Mouse (Mus musculus) midbrain, embryonic 14.5 days (tissue): Measurements from ENCODE around the gene Dlec1. TPM values are rescaled to one million over a fixed set of nuclear protein-coding genes. Genes with fewer than 3 reads are reported as not detected.

Experiments
- ATAC-seq: fragments of 200-750 bp; cut with Nextera tagmentation; 2 replicates; pipeline ENCODE4 v1.8.0; 2017; ENCODE audit warnings: moderate number of reproducible peaks, moderate library complexity; ENCODE audit not compliant: low FRiP score, low TSS enrichment
- DNase-seq: peaks from one replicate; pipeline ENCODE4 v3.0.0-alpha.2; 2015
- H3K27ac ChIP-seq: fragments of 300-500 bp; sonication (generic); replicated peaks from 2 replicates; pipeline ENCODE4 v1.5.1; 2014; ENCODE audit warnings: mild to moderate bottlenecking, low read depth, low read length, moderate library complexity
- H3K27me3 ChIP-seq: fragments of 300-500 bp; sonication (generic); 2 replicates; pipeline ENCODE4 v1.6.1; 2014; ENCODE audit warnings: low read length, control low read depth, mixed read lengths; ENCODE audit not compliant: control insufficient read depth, insufficient read depth
- H3K36me3 ChIP-seq: fragments of 300-500 bp; sonication (generic); 2 replicates; pipeline ENCODE4 v1.6.1; 2014; ENCODE audit warnings: low read length, control low read depth; ENCODE audit not compliant: control insufficient read depth, insufficient read depth
- H3K4me1 ChIP-seq: fragments of 300-500 bp; sonication (generic); 2 replicates; pipeline ENCODE4 v1.6.1; 2014; ENCODE audit warnings: mild to moderate bottlenecking, antibody characterized with exemption, low read length, control low read depth; ENCODE audit not compliant: control insufficient read depth, insufficient read depth
- H3K4me2 ChIP-seq: fragments of 300-500 bp; sonication (generic); 2 replicates; pipeline ENCODE4 v1.6.1; 2014; ENCODE audit warnings: mild to moderate bottlenecking, low read length, moderate library complexity
- H3K4me3 ChIP-seq: fragments of 300-500 bp; sonication (generic); replicated peaks from 2 replicates; pipeline ENCODE4 v1.5.1; 2014; ENCODE audit warnings: low read depth, low read length
- H3K9ac ChIP-seq: fragments of 300-500 bp; sonication (generic); replicated peaks from 2 replicates; pipeline ENCODE4 v1.6.1; 2014; ENCODE audit warnings: mild to moderate bottlenecking, low read length, moderate library complexity
- H3K9me3 ChIP-seq: fragments of 300-500 bp; sonication (generic); 2 replicates; pipeline ENCODE4 v1.6.1; 2016; ENCODE audit warnings: low read length, control low read depth, mixed read lengths; ENCODE audit not compliant: control insufficient read depth
- WGBS: fragments of 180-500 bp; shearing (Covaris S2); extraction: QIAGEN DNeasy Blood & Tissue Kit; methylation state at CpG from one replicate; pipeline ENCODE4 v1.1.7; 2014; 5-methylcytosine and 5-hydroxymethylcytosine counted together
- polyA plus RNA-seq: library from polyadenylated mRNA; unstranded; fragments of >200 nt; fragmentation: Nextera tagmentation; extraction: Ambion mirVana; gene quantifications from 2 replicates; pipeline ENCODE4 v1.2.1, GENCODE M21; 2014

Dlec1 gene
- polyA plus RNA-seq, 1 experiment from 2014 or later, result 1.2 TPM

DNA sequence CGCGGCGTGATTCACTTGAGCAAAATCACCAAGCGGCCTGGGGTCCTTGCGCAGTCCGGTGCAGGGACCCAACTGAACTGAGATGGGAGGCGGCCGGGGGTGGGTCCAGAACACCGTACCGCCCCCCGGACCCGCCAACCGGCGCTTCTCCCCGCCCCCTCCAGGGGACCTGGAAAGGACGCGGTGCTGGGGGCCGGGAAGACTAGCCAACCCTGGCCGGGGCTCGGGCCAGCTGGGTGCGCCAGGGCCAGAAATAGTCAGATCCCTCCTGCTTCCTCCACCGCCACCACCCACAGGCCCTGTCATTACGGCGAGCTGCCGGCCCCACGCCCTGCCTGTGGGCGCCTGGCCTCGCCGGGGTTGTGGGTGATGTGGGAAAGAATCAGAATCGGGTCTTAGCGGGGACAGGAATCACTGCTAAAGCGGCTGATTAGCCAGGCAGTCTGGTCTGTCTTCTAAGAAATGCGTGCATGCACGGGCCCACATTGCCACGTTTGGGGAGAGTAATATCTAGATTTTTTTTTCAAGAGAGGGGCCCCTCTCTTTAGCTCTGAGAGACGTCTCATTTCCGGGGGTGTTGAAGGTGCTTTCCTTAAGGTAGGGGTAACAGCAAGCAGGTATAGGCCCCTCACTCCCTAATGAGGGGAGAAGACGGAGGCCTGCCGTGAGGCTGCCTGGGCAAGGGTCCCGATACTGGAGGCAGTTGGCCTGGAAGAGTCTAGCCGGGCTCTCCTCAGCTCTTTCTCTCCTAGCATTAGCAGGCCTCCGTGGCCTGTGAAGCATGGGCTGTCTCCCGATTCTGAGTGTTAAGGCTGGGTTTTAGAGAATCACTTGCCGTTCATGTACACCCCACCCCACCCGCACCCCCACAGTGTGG, 8.6 kb upstream of the Dlec1 start, which contains the start of gene Plcd1:
TSS of gene Plcd1 (minus strand) at position 84 of the 877 bp plus-strand sequence.
- Histone ChIP-seq H3K36me3 (no peaks in the 10 kb centered on the region), H3K9me3 (no peaks in the 10 kb centered on the region), H3K27ac (0 out of 2 replicates have a peak within 1 kb of the TSS, but pooled peaks have one; percentile 32), H3K4me1 (peaks cover 12% of the 10 kb centered on the region), H3K27me3 (0 out of 2 replicates have a peak, but pooled peaks cover 3% of the 10 kb centered on the region), H3K9ac (peak within 1 kb of the TSS; percentile 58), H3K4me3 (peak within 1 kb of the TSS; percentile 45), H3K4me2 (peak within 1 kb of the TSS; percentile 73)
- DNase-seq (peak; percentile 78), ATAC-seq (peak; percentile 56; the same call in 1 of the 2 replicates)
- WGBS, result 8% methylated on average over 44 of the region's 45 CpGs

DNA sequence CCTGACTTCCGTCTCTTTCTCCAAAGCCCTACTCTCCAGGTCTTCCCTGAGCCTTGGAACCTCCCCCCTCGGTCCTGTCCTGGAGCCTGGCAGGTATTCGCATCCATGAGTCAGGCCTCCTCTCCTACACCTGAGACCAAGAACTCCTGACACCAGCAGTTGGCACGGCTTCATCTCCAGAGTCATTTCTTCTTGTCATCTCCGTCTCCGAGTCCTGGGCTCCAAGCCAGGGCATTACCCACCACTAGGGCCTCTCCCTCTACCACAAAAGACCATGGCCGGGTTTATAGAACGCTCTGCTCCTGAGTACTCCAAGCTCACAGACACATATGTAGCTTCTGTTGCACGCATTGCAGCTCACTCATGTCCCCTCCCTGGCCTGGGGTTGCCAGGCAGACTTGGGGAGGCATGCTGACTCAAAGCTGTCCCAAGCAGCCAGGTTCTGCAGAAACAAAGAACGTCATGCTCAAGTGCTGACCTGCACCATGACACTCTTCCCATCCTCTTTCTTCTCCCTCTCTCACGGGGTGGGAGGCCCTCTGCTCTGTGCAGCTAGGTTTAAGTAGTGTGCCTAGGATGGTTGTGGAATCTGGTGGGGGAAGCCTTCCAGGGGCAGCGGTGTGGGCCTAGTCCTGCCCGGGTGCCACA, 7.7 kb upstream of the Dlec1 start:
- DNase-seq, result peak; percentile 29
- H3K27ac ChIP-seq, result 0 out of 2 replicates have a peak overlapping the region, but pooled peaks have one; percentile 32

DNA sequence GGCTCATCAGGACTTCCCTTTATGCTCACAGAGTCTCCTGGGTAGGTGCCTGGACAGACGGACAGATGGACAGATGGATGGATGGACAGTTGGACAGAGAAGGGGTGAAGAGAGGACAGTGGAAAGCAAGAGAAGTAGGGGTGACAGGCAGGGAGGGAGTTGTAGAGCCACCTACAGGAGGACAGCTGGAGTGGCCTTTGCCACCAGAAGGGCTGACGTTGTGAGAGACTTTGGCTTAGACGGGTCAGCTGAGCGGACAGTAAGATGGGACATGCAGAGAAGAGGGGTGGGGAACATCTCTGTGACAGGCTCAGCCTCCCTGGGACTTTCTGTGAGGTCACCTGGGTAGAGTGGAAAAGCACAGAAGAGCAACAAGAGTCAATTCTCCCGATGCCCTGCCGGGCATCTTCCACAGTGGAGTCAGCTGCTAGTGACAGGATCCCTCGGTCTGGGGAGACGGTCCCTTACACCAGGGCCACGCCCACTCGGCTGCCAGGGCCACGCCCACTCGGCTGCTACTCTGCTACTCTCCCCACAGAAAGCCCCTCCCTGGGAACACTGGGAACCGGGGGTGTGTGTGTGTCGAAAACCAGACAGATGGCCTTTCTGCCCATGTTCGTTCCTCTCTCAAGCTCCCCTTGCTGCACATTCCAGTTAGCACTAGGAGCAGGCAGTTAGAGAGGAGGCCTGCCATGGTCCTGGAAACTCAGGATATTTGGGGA, 1.9 kb upstream of the Dlec1 start:
- H3K27me3 ChIP-seq, result 0 out of 2 replicates have a peak, but pooled peaks cover 4% of the 10 kb centered on the region
- H3K4me2 ChIP-seq, result no peak overlapping the region
- H3K9ac ChIP-seq, result no peak overlapping the region
- ATAC-seq (no peak), DNase-seq (peak; percentile 35)
- no peak overlapping the region for H3K4me3 ChIP-seq
- H3K36me3 ChIP-seq, result no peaks in the 10 kb centered on the region
- H3K4me1 ChIP-seq, result 0 out of 2 replicates have a peak, but pooled peaks cover 6% of the 10 kb centered on the region
- H3K9me3 ChIP-seq, result no peaks in the 10 kb centered on the region
- H3K27ac ChIP-seq, result no peak overlapping the region
- WGBS, result 15% methylated on average over 15 of the region's 15 CpGs

More for the DNA sequence above, 7.7 kb upstream of the Dlec1 start:
- ATAC-seq, result no peak
- H3K36me3 ChIP-seq, result no peaks in the 10 kb centered on the region
- H3K4me3 ChIP-seq, result no peak overlapping the region
- 63% methylated on average over 13 of the region's 13 CpGs for WGBS
- no peak overlapping the region for H3K9ac ChIP-seq
- H3K4me1 ChIP-seq, result peaks cover 12% of the 10 kb centered on the region; the same call in 1 of the 2 replicates
- 0 out of 2 replicates have a peak, but pooled peaks cover 3% of the 10 kb centered on the region for H3K27me3 ChIP-seq
- H3K9me3 ChIP-seq, result no peaks in the 10 kb centered on the region
- no peak overlapping the region for H3K4me2 ChIP-seq

DNA sequence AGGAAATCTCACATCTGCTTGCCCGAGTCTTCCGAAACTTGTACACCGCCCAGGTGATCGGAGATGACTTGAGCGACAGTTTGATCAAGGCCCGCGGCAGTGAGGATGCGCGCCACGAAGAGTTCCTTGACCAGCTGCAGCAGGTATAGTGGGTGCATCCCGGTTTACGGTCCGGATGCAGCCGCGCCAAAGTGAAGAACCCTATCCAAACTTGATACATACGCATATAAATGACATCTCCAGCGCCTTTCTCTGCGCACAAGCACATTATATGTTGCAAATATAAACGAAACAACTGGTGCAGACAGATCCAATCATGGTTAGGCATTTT, 470 bp downstream of the Dlec1 start:
- DNase-seq (no peak), ATAC-seq (peak; percentile 12; the same call in 1 of the 2 replicates)
- peak overlapping the region; percentile 45; the same call in 1 of the 2 replicates for H3K9ac ChIP-seq
- 3% methylated on average over 19 of the region's 19 CpGs for WGBS
- H3K36me3 ChIP-seq, result no peaks in the 10 kb centered on the region
- 0 out of 2 replicates have a peak, but pooled peaks cover 6% of the 10 kb centered on the region for H3K4me1 ChIP-seq
- H3K4me2 ChIP-seq, result peak overlapping the region; percentile 70
- peak overlapping the region; percentile 64 for H3K4me3 ChIP-seq
- H3K27ac ChIP-seq, result no peak overlapping the region
- 0 out of 2 replicates have a peak, but pooled peaks cover 4% of the 10 kb centered on the region for H3K27me3 ChIP-seq
- no peaks in the 10 kb centered on the region for H3K9me3 ChIP-seq

DNA sequence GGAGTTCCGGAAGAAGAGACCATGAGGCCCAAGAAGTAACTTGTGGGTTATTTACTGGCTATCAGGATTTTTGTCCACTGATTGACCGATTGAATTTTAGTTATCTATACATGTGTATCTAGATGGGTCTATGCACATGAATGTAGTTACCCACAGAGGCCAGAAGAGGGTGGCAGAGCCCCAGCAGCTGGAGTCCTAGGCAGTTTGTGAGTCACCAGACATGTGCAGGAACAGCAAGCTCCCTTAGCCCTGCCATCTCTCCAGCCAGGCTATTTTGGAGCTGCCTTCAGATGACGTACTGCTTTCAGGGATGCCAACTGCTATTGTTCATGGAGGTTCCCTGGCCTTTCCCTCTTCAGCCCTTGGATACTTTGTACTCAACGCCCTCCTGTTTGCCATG, 5.3 kb downstream of the Dlec1 start:
- H3K36me3 ChIP-seq, result no peaks in the 10 kb centered on the region
- no peak overlapping the region for H3K9ac ChIP-seq
- 0 out of 2 replicates have a peak, but pooled peaks cover 4% of the 10 kb centered on the region for H3K27me3 ChIP-seq
- ATAC-seq, result no peak
- no peak for DNase-seq
- 88% methylated on average over 4 of the region's 4 CpGs for WGBS
- no peak overlapping the region for H3K4me3 ChIP-seq
- no peaks in the 10 kb centered on the region for H3K9me3 ChIP-seq
- H3K27ac ChIP-seq, result no peak overlapping the region
- 0 out of 2 replicates have a peak, but pooled peaks cover 3% of the 10 kb centered on the region for H3K4me1 ChIP-seq
- no peak overlapping the region for H3K4me2 ChIP-seq

DNA sequence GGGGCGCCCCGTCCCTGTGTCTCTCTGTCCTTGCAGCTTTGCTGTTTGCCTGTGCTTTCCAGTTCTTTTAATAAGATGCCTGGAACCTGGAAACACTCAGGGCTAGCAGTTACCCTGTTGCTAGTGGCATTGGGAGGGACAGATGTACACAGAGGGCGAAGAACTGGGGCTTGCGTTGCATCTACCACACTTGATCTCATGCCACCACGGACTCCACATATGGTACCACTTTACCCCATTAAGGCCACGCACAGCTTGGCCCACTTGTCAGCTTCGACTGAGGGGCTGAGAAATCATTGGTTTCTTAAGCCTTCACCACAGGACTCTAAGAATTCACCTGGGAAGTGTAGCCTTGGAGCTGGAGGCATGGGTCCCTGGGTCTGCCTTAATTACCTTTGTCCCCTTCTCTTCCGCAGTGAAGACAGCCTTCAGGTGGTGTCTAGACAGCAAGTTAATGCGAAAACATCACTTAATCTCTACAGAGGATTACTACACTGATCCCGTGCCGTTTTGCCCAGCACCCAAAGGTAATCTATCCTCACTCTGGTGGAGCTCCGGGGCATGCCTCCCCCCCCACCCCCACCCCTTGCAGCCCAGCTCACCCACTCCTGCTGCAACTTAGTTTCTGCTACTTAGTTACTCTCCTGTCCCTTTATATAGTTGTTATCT, 7.5 kb downstream of the Dlec1 start:
- WGBS, result 53% methylated on average over 12 of the region's 12 CpGs
- H3K4me3 ChIP-seq, result no peak overlapping the region
- H3K9ac ChIP-seq, result no peak overlapping the region
- H3K27me3 ChIP-seq, result no peaks in the 10 kb centered on the region
- H3K27ac ChIP-seq, result no peak overlapping the region
- no peak overlapping the region for H3K4me2 ChIP-seq
- DNase-seq (no peak), ATAC-seq (no peak)
- no peaks in the 10 kb centered on the region for H3K4me1 ChIP-seq
- no peaks in the 10 kb centered on the region for H3K36me3 ChIP-seq
- H3K9me3 ChIP-seq, result no peaks in the 10 kb centered on the region

DNA sequence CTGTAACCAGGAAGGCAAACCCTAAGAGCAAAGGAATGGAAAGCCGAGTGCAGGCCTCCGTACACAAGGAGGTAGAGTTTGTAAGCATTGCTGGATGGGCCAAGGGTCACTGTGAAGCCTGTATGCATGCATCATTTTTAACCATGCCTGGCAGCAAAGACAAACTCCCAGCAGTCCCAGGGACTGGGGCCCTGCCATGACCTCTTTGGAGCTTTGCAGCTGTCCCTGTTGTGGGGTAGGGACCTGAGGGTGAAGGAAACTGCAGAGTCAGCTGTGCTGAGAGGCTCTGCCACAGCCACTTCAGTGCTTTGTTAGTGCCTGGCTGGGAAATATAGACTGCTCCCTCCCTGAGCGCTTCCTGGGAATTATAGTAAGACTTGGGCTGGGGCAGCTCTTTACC, 8.4 kb downstream of the Dlec1 start:
- Histone ChIP-seq H3K9ac (no peak overlapping the region), H3K27me3 (no peaks in the 10 kb centered on the region), H3K36me3 (no peaks in the 10 kb centered on the region), H3K4me3 (no peak overlapping the region), H3K27ac (no peak overlapping the region), H3K9me3 (no peaks in the 10 kb centered on the region), H3K4me2 (no peak overlapping the region), H3K4me1 (no peaks in the 10 kb centered on the region)
- DNase-seq (no peak), ATAC-seq (no peak)
- 68% methylated on average over 3 of the region's 3 CpGs for WGBS

DNA sequence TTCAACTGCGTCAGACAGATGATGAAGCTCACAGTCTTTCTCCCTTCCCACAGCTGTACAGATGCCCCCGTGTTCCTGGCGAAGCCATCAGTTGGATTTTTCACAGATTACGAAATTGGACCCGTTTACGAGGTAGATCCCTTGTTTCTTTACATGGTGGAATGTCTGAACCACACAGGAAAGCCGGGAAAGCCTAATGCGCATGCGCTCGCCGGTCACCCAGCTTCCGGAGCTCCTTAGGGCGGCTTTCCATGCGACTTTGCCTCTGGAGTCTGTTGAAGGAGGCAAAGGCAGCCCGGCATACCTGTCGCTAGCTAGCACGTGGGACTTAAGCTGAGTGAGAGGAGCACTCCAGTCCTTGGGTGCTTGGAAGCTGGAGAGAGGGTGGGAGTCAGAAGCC, 12.6 kb downstream of the Dlec1 start:
- Histone ChIP-seq H3K4me2 (no peak overlapping the region), H3K9ac (no peak overlapping the region), H3K27ac (no peak overlapping the region), H3K36me3 (no peaks in the 10 kb centered on the region), H3K9me3 (no peaks in the 10 kb centered on the region), H3K27me3 (no peaks in the 10 kb centered on the region), H3K4me3 (no peak overlapping the region), H3K4me1 (no peaks in the 10 kb centered on the region)
- no peak for ATAC-seq
- 88% methylated on average over 17 of the region's 17 CpGs for WGBS
- DNase-seq, result no peak
